Mouse (Mus musculus): ENCODE results near the gene Trafd1.
A peak's percentile ranks its signal among the peaks of the same experiment; 100 is the strongest.

The Trafd1 gene

DNA sequence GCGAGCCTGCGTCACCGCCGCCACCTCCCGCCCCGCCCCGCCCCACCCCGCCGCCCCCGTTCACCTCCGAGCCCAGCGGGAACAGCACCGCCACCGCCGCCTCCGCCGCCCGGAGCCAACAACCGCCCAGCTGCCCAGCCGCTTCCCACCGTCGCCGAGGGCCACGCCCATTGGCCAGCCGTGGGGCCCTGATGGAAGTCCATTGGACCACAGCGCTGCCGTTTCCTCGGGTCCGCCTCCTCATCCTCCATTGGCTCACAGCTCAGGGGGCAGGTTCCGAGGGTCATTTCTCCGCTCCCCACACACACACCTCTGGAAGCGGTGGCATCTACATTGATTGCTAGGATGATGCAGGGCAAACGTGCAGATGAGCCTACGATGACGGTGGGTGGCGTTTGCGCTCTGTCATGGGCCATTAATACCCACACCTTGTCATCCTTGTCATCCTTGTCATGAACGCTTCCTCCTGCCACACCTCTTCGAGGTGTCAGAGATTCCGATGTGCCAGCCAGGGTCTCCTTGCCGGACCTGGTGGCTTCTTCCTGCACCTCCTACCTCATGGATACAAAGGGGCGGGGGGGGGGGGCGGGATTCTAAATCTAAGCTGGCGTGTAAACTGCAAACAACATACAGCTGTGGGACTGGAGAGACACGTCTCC lies at the start of gene Trafd1:
TSS of gene Trafd1 (minus strand) at position 172 of the 659 bp plus-strand sequence.
- DNase-seq = peak; percentile 96 to 98

DNA sequence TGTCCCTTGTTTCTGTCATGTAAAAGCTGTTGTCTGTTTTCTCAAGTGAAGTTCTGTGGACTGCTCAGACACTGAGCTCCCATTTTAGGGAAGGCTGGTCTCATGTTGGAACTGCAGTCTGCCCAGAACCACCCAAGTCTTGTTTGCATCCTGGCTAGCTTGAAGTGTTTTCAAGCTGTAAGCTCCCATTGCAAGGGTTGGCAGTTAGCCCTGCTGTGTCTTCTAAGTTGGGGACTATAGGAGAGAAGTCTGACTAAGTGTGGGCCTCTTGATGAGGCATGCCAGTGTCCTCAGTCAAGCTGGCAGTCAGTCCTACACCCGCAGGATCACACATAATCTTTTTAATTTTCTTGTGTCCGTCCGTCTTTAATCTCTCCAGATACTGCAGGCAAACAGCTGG lies 43.5 kb upstream of the Trafd1 start:
- no peak for DNase-seq

DNA sequence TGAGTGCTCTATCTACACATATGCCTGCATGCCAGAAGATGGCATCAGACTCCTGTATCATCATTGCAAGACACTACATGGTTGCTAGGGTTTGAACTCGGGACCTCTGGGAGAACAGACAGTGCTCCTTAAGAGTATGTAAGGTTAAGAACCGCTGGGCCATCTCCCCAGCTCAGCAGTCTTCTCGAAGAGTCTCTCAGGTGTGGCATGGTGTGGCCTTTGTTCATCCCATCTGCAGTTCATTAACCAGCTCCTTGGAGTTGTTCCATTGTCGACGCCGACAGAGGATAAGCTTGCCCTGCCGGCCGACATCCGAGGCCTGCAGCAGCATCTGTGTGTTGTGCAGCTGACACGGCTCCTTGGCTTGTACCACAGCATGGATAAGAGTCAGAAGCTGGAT lies 37.9 kb upstream of the Trafd1 start:
- no peak for DNase-seq

DNA sequence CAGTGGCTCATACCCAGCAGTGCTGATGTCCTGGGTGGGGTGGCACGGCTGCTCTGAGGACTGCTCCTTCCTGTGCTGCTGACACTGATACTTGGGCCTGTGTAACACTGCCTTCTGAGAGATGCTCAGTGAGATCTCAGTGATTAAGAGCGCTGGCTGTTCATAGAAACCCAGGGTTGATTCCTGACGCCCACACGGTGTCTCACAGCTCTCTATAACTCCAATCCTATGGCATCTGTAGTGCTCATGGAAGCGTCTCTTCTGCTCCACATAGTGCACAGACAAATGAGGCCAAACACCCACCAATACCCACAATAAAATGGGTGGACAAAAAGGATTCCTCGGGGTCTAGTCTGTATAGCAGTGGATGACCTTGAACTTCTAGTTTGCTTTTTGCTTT lies 37.4 kb upstream of the Trafd1 start:
- no peak for DNase-seq

DNA sequence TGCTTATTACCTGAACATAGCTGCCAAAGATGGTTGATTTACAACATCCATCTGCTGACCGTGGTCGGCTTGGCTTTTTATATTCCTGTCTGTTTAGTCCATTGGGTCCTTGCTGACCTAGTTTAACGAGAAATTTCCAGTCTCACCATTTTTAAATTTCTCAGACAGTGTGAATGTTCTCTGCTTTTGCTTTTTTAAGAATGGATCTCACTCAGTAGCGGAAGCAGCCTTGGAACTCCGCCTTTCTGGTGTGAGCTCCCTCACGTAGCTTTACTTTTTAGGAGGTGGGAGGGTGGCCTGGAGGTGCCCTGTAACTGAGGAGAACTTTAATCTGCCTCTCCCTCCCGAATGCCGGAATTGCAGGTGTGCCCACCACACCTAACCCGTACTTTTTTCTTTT lies 35.3 kb upstream of the Trafd1 start:
- no peak for DNase-seq

DNA sequence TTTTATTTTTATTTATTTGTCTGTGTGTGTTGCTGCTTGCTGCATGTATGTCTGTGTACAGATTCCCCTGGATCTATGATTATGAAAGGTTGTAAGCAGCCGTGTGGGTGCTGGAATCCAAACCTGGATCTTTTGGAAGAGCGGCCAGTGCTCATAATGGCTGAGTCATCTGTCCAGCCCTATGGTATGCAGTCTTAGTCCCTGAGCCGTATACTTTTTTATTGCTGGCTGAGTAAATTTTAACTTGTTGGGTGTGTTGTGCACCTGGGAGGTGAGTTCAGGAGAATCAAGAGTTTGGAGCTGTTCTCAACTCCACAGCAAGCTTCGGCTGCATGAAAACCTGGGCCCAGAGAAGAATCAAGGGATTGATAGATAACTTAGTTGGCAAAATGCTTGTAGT lies 25.5 kb upstream of the Trafd1 start:
- no peak for DNase-seq

DNA sequence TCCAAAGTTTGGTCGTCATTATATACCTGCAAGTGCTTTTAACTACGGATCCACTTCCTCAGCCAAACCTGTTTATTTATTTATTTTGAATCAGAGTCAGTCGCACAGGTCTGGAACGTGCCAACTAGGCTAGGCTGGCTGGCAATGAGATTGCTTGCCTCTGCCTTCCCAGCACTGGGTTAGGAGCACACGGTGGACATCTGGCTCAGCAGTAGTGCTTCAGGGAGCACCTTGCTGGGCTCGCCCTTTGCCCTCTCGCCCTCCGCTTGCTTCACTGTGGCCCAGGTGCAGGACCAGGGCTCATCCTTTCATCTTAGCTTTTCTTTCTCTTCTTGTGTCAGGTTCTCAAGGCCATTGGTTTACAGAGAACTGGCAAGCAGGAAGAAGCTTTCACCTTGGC lies 22.4 kb upstream of the Trafd1 start:
- no peak for DNase-seq

DNA sequence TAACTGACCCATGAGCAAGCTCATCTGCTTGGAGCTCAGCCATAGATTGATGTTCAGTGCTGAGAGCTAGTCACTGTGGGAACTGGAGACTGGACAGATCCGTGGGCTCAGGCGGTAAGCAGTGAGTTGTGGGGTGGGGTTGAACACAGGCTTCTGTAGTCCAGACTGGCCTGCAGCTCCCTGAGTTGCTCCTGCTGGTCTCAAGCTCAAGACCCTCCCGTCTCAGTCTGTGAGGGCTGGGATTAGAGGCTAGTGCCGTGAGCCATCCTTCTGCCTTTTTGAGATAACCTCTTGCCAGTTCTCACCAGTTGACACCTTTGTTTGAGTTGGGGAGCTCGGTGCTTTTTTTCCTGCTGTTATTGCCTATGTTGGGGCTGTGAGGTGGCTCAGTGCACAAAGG lies 15.4 kb upstream of the Trafd1 start:
- DNase-seq = no peak

DNA sequence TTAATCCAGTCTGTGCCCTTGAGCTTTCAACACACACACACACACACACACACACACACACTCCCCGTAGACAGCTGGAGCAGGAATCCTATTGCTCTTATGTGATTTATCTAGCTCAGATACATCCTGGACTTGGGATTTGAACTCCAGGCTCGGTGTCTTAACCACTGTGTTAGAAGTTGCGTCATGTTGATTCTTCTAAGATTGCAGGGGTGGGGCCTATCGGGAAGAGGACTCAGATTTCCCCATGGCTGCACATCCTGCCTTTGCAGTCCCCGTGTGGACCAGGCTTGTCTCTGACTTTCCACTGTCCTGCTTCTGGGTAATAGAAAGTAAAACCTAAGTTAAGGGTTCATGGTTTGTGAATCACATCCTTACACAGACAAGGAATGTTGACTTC lies 14.6 kb upstream of the Trafd1 start:
- no peak for DNase-seq

DNA sequence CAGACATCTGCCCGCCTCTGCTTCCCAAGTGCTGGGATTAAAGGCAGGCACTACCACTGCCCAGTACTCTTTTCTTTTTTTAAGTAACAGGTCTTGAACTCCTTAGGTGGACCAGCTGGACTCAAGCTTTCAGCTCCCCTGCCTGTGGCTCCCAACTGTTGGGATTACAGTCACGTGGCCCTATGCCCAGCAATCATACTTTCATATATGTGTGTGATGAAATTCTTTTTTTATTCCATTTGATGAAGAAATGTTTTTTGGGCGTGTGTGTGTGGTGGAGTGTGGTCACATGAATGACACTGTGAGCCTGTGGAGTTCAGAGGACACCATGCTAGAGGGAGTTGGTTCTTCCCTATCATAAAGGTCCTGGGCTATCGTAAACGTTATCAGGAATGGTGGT lies 14.1 kb upstream of the Trafd1 start:
- no peak for DNase-seq

DNA sequence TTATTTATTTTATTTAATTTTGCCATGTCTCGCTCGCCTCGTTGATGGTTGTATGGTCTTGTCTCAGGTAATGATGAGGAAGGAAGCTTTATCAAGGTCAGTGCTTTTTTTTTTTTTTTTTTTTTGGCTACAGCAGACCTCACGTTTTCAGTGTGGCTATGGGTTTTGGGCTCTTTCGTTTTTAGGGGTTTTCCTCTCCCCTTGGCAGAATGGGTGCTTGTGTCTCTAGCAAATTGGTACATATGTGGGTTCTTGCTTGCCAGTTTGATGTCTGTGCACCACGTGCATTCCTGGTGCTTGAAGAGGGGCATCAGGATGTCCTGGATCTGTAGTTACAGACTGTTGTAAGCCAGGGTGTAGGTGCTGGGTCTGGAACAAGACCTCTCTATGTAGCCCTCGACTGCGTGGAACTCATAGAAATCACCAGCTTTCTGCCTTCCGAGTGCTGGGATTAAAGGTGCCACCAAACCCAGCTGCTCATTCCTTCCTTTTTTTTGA lies 13.6 kb upstream of the Trafd1 start:
- DNase-seq = no peak

DNA sequence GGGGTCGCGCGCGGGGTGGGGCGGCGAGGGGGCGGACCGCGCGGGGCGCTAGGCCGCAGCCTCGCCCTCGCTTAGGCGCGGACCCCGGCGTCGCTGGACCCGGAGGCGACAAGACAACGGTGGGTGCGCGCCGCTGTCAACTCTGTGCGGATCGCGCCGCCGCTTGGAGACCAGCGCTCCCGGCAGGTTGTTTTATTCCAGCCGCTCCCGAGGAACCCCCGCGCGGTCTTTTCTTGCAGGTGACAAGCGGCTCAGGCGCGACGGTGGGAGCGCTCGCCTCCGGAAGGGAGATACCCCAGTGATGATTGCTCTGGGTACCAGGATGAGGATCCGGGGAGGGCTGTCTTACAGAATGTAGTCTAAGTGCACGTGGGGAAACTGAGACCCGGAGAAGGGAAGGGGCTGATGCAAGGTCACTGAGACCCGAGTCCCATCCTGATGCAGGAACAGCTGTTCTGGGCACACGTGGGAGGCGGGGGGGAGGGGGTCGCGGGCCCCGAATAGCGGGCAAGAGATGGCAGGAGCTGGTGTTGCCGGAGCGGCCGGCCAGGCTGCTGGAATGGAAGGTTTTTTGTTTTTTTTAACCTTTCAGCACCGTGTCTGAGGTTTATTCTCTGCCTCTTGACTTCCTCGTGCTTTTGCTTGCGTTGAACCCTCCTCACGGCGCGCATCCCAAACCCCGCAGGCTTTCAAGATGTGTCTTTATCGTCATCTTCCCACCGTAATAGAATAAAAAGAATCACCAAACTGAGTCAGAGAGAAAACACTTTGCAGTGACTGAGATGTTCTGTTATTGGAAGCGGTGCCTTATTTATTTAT lies 12.9 kb upstream of the Trafd1 start:
- DNase-seq = no peak

DNA sequence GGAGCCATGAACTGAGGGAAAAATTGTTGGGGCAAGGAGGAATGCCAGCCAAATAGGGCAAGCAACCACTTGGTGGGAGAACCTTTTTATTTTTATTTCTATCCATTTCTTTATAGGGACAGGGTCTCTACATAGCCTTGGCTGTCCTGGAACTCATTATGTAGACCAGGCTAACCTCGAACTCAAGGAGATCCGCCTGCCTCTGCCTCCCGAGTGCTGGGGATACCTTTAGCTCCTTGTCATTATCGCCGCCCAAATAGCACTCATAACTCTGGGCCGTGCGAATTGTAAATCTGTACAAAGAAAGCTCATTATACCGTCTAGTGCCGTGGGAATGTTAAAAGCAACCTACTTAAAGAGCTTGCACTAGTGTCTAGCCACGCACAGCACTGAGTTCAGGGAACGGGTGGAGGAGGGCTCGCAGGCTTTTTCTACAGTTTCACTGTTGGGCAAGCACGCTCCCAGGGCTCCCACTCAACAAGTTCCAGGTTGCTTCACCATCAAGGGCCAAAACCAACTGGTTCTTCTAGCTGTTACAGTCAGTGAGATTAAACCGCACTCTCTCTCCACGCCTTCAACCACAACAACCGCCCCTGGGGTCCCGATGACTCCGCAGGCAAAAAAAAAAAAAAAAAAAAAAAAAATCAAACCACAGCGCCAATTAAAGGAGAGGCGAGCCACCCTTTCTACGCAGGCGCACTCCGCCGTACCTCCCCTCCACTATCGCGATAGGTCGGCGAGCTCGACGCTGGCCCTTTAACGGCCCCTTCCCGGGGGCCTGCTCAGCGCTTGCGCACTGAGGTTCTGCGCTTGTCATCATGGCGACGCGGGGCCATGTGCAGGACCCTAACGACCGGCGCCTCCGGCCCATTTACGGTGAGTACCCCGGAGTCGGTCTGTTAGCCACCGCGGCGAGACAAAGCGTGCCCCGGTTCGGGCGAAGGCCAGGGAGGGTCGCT lies 12.0 kb upstream of the Trafd1 start, which contains the start of gene Naa25:
TSS of gene Naa25 (plus strand) at position 750 of the 959 bp plus-strand sequence.
- DNase-seq = peak; percentile 97

DNA sequence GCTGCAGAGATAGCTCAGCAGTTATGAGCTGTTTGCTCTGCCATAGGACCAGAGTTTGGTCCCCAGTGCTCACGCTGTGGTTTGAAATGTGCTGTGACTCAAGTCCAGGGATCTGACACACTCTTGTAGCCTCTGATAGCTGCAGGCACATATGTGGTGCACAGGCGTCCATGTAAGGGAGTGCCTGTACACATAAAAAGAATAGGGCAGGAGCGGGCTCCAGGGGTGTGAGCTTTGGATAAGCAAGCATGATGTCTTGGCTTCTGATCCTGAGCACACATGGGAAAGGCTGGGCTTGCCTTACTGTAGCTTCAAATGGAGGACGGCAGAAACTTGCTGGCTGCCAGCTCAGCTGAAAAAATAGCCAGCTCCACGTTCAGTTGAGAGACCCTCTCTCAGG lies 10.2 kb upstream of the Trafd1 start:
- DNase-seq = no peak

DNA sequence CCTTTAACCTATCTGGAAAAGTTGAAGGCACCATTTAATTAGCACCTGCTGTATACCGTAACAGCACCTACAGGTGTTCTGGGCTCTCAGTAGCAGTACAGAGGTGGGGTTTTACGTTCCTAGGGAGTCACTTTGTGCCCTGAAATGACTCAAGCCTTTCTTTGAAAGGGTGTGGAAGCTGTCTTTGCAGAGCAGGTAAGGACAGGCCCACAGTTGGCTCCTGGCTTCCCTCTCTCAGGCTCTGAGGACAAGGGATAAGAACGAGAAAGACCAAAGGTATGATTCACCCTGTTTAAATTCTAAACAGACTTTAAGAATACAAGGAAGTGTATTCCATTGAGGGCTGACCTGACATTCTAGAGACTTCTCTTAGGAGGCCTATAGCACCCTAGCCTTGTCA lies 8.0 kb upstream of the Trafd1 start:
- DNase-seq = no peak

DNA sequence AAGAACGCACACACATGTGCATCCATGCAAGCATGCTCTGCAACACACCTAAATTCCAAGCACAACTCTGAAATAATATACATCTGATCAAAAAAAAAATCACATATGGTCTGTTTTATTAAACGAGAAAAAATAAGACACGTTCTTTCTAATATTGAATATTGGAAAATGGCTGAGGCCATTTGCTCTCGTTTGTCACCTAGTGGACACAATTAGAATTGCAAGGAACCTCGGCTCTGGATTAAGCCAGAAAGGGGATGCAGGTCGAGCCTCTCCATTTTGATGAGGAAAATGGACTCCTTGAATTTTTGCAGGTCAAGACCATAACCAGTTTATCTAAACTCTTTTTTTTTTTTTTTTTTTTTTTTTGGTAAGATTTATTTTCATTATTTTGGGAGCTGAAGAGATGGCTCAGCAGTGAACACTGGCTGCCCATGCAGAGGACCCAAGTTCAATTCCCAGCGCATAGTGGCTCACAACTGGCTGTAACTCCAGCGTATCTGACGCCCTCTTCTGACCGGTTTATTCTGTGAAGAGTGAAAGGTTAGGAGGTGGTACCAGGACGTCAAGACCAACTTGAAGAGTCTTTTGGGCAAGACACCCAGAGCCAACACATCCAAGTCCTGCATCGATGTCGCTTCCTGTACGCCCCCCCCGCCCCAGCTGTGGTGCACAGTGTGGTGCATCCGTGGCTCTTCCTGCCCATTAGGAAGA lies 7.4 kb upstream of the Trafd1 start:
- DNase-seq = peak in 1 of 2 experiments; percentile 59

DNA sequence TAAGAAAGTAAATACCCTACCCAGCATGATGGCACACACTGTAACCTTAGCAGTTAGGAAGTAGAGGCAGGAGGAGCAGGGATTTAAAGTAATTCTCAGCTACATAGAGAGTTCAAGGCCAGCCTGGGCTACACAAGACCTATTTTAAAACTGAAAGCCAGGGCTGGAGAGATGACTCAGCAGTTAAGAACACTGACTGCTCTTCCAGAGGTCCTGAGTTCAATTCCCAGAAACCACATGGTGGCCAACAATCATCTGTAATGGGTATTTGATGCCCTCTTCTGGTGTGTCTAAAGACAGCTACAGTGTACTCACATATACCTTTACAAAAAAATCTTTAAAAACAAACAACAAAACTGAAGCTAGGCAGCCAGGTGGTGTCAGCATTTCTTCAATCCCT lies 4.3 kb upstream of the Trafd1 start:
- DNase-seq = no peak

DNA sequence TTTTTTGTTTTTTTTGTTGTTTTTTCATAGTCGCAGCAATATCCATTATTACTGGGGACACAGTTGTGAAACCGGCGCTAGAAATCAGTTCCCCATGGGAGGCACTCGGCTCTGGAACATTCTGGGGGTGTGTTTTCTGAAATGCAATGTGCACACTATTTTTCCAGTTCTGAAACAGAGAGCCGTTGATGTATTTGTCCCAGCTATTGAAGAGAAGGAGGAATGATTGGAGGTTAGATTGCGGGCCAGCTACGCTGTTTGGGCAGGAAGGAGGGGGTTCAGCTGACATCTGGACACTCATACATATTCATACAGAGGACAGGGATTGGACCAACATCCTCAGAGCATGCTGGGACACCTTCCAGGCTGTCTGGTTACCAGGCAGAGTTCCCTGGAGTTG lies 3.7 kb upstream of the Trafd1 start:
- no peak for DNase-seq

DNA sequence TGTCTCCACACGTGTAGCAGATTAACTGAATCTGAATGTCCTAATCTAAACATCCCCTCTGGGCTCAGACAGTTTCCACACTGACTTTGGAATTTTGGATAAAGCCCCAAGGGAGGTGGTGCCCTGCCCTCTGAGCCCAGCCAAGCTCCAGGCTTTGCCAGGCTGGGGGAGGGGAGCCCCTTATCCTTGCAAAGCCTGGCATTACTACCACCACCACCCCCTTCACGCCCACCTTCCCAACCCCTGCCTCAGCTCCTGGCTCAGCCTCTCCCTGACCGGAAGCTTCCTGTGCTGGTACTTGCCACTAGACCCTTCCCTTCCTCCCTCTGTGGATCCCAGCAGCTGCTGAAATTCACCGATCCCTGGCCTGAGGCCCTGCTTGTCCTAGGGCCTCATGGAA lies 1.7 kb upstream of the Trafd1 start:
- DNase-seq = peak; percentile 44 to 73

DNA sequence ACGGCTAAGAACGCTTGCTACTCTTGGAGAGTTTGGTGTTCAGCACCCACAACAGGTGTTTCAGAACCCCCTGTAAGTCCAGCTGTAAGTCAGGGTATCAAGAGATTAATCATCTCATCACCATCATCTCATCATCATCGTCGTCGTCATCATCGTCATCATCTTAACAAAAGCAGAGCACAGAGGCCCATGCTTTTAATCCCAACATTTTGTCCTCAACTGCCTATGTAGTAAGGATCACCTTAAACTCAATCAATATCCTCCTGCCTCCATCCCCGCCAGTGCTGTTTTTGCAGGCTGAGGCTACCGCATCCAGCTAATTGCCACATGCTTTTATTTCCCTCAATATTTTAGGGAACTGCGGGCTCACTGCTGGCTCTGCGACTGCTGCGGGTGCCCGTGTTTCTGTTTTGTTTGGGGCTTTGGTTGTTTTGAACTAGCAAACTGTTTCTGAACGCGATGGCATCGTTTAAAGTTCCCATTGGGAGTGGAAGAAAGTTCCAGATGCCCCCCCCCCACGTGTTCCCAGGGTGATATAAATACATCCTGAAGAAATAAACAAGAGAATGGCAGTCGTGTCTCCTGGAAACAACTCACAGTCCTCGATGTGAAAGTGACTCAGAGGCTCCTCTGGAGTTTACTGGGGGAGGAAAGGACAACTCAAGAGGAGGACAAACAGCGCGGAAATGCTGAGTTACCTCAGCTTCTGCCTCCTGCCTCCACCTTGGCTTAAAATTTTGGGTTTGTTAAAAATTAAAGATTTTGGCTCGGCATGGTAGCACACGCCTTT lies 883 bp upstream of the Trafd1 start:
- no peak for DNase-seq

DNA sequence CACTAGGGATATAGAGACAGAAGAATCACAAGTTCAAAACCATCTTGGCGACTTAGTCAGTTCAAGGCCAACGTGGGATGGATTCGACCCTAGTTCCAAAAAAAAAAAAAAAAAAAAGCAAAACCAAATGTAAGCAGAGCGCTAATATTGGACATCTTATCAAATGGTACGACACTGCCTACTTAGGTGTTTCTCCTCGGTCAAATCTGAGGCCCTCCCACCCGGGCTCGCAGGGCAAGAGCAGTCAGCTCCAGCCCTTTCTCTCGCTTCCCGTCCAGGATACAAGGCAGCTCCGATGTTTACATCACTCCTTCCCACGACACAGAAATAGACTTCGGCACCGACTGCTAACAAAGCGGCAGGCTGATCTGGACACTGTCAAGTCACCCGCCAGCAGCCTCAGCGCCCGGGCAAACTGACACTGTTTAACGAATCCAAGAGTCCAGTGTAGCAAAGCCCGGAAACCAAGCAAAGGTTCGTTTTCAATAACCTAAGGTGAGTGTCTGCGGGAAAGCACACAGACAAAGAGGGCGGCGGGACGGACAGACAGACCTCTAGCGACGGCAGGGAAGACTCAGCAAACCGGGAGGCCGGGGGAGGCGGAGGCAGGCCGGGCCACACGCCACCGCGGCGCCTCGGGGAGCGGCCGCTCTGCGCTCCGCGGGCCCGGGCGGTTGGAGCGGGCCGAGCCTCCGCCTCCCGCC lies 523 bp downstream of the Trafd1 start:
- DNase-seq = peak; percentile 67 to 70

Measured in lung, postnatal 4 days (tissue).